Mouse (Mus musculus) embryonic fibroblast, embryonic 13.5 days (primary cell): Measurements from ENCODE around the gene Ncoa6.

Experiments used
- CTCF ChIP-seq: IDR thresholded peaks from 2 replicates; pipeline ENCODE4 v1.5.1; 2011; ENCODE audit warnings: mild to moderate bottlenecking, control low read depth, low read length, moderate library complexity, borderline replicate concordance; ENCODE audit not compliant: insufficient read depth
- POLR2A ChIP-seq: IDR thresholded peaks from 2 replicates; pipeline ENCODE4 v1.6.1; 2011; ENCODE audit warnings: low read depth, mild to moderate bottlenecking, control low read depth, low read length, moderate library complexity

- no peak for TF ChIP-seq CTCF
- TF ChIP-seq POLR2A = no peak
These were observed 17.3 kb upstream of the Ncoa6 start for GRCm38 (mm10) chr2:155490998-155491397.
